Mouse (Mus musculus): ENCODE measurements at regions not wholly inside any gene's neighbourhood (a gene's known extent, or its start where the extent isn't known, plus 50 kb on each side); places are given as distances from the start of the nearest gene placed in this dataset.

DNA sequence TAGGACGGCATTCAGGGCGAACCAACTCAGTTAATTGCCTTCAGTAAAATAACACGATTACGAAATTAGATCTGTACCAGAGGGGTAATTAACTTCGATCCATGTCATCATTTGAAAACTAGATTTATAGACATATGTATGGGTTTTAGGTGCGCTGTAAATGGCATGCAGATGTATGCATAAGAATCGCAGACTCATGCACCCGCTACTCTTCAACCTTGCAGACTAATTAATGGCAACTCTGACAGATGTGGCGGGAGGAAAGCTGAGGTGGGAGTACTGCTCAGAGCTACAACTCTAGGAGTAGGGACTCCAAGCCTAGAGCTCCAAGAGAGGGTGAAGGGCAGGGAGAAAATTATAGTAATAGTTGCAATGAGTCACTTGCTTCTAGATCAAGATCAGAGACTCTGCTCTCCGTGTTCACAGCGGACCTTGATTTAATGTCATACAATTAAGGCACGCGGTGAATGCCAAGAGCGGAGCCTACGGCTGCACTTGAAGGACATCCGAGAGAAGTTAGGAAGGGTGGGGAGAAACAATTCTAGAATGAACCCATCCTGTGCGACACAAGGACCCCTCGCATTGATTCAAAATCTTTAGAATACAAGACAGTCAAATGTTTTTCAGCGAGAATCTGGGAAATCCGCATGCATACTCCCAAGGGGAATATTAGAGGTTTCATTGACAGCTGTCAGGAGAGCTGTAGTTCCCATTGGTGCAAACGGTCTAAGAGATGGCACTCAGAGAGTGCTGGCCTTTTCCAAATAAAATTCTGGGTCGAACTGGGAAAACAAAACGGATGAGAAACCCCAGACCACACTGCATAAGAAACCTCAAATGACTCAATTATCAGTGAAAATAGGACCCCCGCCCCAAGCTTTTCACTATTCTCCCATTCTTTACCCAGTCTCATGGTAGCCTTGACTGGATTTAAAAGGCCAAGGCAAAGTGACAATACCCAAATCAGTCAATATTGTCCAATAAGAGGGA, 152.6 kb upstream of the Cypt12 start:
- DNase-seq, result no peak

DNA sequence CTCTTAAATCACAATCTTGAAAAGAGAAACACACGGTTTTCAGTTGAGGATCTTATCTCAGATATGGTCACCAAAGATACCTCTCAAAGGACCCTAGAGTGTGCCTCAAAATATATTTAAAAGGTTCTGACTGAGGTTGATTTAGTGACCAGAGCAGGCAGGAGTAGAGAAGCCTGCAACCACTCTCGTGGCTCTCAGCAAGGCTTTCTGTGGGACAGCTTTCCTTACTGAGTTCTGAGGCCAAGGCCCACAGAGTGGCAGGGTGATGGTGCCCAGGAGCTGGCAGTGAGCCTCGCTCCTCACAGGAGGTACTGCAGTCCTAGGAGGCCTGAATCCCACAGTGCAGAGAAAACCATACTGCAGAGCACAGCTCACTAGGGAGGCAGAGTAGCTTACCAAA, 151.4 kb upstream of the Cypt12 start:
- no peak for DNase-seq

DNA sequence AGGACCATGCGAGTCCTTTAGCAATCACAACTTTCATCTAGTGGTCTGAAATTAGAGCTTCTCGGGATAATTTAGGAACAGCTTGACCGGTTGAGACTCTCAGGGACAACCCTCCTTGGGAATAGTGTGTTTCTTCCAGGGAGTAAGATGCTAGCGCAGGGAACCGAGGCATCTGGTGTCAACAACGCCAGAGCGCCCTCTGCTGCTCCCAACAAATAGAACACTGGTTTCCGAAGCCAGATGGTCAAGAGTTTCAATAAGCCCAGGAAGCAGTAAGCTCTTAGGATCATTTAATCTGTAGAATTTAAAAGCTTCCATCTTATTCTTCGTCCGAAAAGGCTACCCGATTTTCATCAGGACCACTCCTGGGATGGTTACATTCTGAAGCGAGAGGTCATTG, 149.8 kb upstream of the Cypt12 start:
- peak; percentile 48 for DNase-seq

DNA sequence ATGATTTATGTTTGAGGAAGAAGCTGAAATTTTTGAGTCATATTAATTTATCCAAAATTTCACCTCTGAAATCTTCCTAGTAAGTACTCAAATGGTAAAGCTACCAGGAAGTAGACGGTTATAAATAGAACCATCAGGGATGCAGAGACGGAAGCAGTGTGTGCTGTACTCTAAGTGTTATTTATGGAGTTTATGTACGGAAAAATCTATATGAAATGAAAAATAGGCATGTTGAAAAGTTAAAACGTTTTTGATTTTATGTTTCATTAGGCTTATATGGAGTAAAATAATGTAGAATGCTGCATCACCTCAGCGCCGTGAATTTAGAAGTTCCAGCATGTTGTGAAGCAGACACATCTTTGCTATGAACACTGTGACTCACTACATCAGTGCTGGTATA, 149.1 kb upstream of the Cypt12 start:
- DNase-seq, result no peak

DNA sequence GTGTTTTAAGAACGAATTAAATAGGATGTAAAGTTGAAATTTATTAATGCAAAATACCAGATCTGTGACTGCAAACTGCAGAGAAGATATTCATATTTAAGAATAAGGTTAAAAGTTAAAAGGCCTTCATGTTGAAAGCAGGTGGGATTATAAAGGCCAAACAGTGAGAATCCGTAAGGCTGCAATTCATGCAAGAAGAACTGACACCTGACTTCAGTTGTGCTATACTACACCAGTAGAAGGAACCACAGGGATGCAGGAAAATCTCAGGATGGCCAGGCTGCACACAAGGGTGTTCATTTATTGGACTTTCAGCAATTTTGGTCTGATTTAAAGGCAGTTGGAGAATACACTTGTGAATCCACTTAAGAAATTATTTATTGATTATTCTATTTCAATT, 147.4 kb upstream of the Cypt12 start:
- DNase-seq, result no peak

DNA sequence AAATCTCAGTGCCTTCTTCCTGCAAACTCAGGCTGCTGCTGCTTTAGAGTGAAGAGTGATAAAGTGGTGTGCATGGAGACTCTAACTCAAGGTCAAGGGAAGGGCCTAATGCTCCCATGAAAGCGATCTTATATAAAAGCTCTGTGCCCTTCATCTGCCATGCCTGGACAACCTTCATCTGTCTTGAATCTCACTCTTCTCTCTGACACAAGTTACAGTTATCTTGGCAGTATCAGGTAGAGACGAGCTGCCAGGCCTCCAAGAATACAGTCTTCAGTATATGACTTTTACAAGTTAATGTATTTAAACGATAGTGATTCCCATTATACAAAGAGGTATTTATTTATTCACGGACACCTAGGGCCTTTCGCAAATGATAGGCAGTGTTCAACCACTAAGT, 146.7 kb upstream of the Cypt12 start:
- DNase-seq, result no peak

DNA sequence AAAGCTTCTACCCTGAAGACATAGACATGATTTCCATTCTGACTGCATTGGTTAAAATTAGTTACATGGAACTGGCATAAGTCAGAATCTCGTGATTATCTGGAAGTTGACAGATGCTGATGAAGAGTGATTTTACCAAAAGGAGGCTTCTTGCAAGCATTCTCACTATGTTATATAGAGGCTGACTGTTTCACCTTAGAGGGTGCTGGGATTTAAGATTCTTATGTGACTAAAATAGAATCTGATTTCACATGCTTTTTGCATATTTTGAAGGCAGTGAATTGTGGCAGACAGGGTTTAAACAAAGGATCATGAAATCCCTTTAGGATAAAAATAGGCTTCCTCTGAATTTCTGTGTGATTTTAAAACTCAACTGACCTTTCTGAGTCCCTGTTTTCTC, 143.0 kb upstream of the Cypt12 start:
- DNase-seq, result no peak

DNA sequence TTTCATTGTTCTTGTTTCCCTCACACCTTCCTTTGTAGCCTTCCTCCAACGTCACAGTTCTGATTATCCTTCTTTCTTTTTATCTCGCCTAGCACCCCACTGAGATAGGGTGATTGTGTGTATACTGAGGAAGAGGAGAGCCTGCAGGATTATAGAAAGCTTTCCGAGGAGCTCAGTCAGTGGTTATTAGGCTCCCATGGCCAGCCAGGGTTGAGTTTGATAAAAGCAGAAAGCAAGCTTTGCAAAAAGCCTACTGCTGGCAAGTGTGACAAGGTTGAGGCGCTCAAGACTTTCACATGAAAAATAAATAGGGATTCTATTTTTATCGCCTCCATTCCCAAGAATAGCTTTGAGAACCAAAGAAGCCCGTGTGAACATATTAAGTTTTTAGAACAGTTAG, 136.9 kb upstream of the Cypt12 start:
- DNase-seq, result no peak

DNA sequence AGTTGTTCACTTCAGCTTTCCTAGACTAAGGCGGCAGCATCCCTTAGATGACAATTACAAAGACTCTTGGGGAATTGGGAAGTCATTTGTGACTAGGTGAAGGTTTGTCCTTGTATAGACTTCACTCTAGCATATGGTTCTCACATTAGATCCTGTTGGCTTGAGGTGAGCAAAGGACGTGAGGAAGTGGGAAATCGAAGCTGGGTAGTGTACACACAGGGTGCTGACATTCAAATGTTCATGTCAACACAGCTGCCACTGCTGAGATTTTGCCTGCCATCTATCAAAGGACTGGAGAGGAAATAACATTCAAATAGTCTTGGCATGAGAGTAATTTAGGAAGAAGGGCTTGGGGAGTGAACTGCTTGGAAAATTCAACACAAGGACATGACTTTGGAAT, 124.0 kb upstream of the Cypt12 start:
- DNase-seq, result no peak

DNA sequence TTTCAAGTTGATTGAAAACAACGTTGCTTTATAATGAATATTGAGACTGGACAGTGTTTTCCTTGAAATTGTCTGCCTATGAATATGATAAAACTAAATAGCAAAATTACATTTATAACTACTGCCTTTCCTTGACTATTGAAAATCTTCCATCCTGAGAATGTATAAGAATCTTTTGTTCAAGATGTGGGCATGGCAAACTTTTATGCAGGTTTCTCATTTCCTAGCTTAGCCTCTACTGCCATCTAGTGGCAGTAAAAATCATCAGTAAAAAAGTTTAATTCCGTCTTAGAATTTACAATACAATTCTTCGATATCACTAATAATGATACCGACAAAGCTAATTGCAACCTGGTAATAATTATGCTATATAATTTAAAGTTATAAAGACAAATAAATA, 123.5 kb upstream of the Cypt12 start:
- DNase-seq, result peak; percentile 5

DNA sequence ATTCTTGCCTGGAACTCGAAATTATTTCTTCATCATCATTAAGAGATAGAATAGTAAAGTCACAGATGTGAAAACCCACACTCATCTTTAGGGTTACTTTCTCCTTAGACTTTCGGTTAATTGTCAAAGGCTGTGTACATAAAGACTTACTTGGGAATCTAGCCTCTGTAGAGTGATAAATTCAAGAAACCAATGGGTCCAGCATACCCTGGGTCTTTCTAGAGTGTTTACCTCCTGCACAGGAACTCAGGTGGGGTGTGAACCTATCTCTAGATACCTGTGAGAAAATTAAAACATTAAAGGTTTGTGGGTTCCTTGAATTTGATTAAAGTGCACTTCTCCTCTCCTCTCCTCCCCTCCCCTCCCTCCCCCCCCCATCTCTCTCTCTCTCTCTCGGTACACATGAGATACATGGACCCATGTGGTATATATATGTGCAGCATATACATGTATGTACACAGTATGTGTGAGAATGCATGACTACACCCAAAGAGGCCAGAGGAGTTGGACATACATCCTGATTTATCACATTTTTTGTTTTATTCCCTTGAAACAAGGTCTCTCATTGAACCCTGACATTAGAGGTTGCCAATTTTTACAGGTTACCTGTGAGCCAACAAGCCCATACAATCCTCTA, 122.8 kb upstream of the Cypt12 start:
- DNase-seq, result no peak

DNA sequence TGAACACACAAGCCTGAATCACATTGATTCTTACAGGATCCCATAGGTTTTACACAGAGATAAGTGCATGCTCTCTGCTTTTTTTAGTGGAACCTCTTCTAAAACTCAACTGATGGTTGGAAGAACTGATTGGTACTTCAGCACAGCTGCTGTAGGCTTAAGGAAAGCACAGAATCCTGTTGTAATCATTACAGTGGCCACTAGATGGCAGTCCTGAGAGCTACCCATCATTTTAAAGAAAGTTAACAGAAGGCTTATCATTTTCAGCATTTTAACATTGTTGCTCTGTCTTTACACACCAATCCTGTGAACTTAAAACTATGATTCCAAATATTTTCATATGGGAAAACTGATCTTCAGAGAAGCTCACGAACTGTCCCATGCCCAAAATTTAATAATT, 113.5 kb upstream of the Cypt12 start:
- peak; percentile 69 for DNase-seq

DNA sequence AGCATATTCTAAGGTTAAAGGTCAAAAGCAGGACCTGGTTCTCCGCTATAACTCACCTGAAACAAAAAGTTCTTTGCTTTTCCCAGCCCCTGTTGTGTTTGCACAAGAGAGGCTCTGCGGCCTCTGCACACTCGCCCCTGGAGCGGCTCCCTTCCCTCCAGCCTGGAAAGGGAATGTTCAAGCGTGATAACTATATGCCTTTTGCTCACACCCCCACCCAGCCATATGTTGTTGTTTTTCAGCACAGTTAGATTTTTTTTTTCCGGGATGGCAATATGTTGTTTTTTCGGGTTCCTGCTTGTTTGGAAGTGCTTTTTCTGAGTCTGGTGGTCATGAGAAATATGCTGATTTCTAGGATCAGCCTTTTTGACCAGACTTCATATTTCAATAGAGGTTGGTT, 100.6 kb upstream of the Cypt12 start:
- no peak for DNase-seq

DNA sequence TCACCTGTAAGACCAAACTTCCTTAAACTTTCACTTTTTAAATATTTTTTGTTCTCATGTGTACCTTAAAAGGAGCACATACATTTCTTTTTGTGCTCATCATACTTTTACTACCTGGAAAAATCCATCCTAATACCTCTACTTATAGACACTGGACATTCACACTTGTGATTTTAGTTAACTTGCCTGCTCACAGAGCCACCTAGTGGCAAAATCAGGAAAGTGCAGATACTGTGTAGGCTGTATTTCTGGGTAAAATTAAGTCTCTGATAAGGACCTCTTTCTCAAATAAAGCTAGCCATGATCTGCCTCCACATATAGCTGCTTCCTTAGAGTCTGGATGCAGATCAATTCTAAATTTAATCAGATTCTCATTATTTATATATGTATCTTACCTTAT, 100.0 kb upstream of the Cypt12 start:
- DNase-seq, result peak; percentile 6

DNA sequence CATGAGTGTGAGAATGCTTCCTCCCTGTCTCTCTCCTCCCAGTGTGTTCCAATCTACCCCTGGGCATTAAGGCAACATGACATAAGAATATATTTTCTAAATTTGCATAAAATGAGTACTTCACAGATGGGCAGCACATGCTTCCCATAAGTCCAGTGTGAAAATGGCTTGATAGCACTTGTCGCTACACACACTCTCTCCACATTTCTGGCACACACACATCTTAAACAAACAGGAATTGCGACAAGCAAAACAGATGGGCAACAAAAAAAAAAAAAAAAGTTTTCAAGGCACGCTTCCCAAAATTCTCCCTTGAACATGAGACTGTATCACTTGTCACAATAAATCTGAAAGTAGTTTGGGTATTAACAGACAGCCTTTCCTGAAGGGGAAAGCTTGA, 85.8 kb upstream of the Cypt12 start:
- no peak for DNase-seq

DNA sequence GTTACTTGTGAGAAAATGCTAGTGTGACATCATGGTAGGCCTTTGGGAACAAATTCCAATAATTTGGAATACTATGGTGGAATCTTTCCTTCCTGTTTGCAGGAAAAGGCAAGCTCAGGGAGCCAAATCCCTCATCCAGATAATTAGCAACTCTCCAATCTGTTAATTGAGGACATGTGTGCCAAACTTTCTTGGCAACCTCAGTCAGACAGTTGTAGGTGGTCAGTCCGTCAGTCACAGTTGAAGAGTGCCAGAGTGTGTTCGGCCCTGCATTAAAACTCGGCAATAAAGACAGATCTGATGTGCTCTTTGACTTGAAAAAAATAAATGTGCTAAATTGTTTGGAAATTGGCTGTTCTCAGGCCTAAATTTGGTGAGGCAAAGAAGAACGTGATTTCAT, 83.1 kb upstream of the Cypt12 start:
- no peak for DNase-seq

DNA sequence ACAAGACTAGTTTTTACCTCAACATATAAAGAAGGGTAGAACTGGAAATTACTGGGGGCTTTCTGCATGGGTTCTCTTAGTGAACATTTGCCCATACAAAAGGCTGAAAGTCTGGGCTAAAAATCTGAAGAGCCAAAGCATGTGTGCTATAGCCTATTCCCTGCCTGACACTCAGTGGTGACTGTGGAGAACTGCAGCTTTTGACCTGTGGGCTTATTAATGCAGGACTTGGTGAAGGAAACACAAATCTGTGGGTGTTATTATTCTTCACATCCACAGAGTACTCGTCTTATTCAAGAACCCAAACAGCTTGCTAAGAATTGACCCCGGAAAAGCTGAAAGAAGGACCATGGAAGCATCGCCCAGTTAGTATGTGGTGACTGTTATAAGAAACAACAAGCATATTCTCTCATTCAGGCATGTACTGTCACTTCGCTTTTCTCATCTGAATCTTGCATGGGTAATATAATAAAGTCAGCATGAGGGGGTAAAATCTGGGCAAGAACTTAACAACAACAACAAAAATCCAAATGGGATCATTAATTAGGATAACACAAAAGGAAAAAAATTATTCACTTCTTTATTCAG, 77.2 kb upstream of the Cypt12 start:
- DNase-seq, result peak; percentile 2

DNA sequence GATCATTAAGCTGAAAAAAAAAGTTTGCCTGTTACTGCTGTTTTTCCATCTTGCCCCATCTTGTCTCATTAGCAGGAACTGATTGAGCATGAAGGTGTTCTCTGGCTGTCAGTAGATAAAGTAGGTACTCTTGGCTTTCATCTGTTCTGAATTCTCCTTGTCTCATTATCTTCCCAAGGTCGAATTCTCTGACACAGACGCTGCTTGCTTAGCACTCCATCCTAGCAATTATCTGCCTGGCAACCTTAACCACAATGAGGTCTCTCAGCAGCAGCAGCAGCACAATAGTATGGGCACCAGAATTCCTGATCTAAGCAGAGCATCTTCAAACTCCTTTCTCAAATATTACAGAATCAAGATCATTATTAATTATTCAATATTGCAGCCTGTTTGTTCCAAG, 52.3 kb upstream of the Cypt12 start:
- no peak for DNase-seq

DNA sequence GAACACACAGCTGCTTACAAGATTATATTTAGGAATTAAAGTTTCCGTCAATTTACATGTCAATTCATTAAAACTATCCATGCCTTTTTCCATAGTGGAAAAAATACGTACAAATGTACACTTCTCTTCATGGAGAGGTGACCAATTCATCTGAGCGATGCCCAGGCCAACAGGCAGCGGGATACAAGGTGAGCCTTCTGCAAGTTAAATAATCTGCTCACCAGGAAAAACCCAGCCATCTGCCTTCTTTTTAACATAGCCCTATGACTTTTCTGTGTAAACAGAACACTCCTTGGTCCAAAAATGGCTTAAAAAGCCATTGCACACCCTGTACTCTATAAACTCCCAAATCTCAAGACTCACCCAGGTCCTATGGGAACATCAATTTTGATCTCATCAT, 51.5 kb upstream of the Cypt12 start:
- DNase-seq, result no peak

Measured in adrenal gland, postnatal 10 days (tissue).